Mouse (Mus musculus) heart, embryonic 15.5 days (tissue): Measurements from ENCODE around the gene Setd1b. TPM values are rescaled to one million over a fixed set of nuclear protein-coding genes. Genes with fewer than 3 reads are reported as not detected.

Source experiments
- ATAC-seq: fragments of 200-750 bp; cut with Nextera tagmentation; replicated peaks from 2 replicates; pipeline ENCODE4 v1.8.0; 2017; ENCODE audit warnings: low read depth, moderate TSS enrichment; ENCODE audit not compliant: insufficient number of reproducible peaks, insufficient read depth, low FRiP score
- H3K27ac ChIP-seq: fragments of 300-500 bp; sonication (generic); 2 replicates; pipeline ENCODE4 v1.5.1; 2015; ENCODE audit warnings: mild to moderate bottlenecking, inconsistent platforms
- H3K27me3 ChIP-seq: fragments of 300-500 bp; sonication (generic); 2 replicates; pipeline ENCODE4 v1.6.1; 2015; ENCODE audit warnings: inconsistent platforms
- H3K36me3 ChIP-seq: fragments of 300-500 bp; sonication (generic); 2 replicates; pipeline ENCODE4 v1.6.1; 2015; ENCODE audit warnings: mild to moderate bottlenecking, inconsistent platforms
- H3K4me1 ChIP-seq: fragments of 300-500 bp; sonication (generic); replicated peaks from 2 replicates; pipeline ENCODE4 v1.6.1; 2015; ENCODE audit warnings: inconsistent platforms
- H3K4me2 ChIP-seq: fragments of 300-500 bp; sonication (generic); 2 replicates; pipeline ENCODE4 v1.6.1; 2015; ENCODE audit warnings: inconsistent platforms, mild to moderate bottlenecking, moderate library complexity
- H3K4me3 ChIP-seq: fragments of 300-500 bp; sonication (generic); 2 replicates; pipeline ENCODE4 v1.5.1; 2015; ENCODE audit warnings: mild to moderate bottlenecking, inconsistent platforms
- H3K9ac ChIP-seq: fragments of 300-500 bp; sonication (generic); 2 replicates; pipeline ENCODE4 v1.6.1; 2015; ENCODE audit warnings: mild to moderate bottlenecking, inconsistent platforms
- H3K9me3 ChIP-seq: fragments of 300-500 bp; sonication (generic); replicated peaks from 2 replicates; pipeline ENCODE4 v1.6.1; 2016; ENCODE audit warnings: inconsistent platforms
- WGBS: fragments of 180-500 bp; shearing (Covaris S2); methylation state at CpG from one replicate; pipeline ENCODE4 v1.1.7; 2015; ENCODE audit warnings: mixed read lengths; 5-methylcytosine and 5-hydroxymethylcytosine counted together
- polyA plus RNA-seq: library from polyadenylated mRNA; unstranded; fragments of >200 nt; fragmentation: Nextera tagmentation; extraction: Ambion mirVana; gene quantifications from 2 replicates; pipeline ENCODE4 v1.2.1, GENCODE M21; 2015

The Setd1b gene
- polyA plus RNA-seq, 1 experiment from 2014 or later, result 6.0 TPM

DNA sequence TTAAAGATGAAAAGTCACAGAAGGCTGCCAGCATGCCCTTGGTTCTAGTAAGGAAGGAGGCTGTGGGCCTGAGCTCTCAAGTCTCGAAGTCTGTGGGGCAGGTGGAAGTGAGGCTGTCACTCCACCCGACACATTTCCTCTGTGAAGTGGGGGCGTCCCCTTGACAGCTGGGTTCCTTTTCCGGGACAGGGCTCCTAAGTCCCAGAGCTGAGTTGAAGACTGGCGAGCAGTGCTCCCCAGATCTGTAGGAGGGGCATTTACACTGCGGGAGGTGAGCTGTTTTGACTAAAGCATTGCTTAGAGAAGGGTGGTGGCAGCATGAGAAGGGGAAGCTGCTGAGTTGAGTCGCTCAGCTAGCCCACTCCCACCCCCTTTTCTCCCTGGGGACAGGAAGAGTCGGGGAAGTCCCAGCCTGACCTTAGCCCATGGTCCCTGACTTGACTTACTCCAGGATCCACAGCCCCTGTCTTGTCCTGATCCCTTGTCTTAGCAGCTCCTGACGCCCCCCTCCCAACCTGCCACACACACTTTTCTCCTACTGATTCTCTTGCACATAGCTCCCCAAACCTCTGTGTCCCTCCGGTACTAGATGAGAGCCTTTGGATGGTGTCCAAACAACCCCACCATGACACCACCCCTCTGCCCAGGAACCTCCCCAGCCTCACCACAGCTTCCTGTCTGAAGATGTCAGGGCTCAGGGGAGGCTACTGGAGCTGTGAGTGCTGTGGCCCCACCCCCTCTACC, 13.4 kb upstream of the Setd1b start:
- Histone ChIP-seq H3K9ac (no peak overlapping the region), H3K4me2 (peak overlapping the region; percentile 29; the same call in 1 of the 2 replicates), H3K9me3 (no peaks in the 10 kb centered on the region), H3K36me3 (no peaks in the 10 kb centered on the region), H3K4me3 (no peak overlapping the region), H3K27me3 (no peaks in the 10 kb centered on the region), H3K4me1 (peaks cover 38% of the 10 kb centered on the region), H3K27ac (peak overlapping the region; percentile 51; the same call in 1 of the 2 replicates)
- ATAC-seq, result no peak
- WGBS, result 47% methylated on average over 10 of the region's 10 CpGs

DNA sequence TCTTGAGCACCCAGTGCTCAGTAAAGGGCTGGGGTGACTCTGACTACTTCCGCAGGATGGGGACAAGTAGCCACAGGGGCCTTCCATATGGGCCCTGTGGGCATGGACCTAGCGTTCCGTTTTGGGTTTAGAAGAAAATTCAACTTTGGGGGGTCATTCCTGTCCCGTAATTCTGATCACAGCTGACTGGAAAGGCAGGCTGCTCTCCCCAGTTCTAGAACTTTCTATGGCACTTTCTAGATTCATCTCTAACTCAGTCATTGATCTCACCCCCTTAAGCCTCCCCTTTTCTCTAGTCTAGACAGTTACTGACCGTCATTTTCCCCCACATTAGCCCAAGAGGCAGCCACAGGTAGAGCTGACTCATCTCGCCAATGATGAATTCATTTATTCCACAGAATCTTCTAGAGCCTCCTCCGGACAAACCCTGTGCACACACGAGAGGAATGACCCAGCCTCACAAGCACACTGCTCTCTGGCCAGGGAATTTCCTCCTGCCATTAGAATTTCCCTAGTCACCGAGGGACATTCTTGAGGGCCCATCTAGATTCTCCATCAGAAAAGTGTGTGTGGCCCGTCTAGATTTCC, 12.7 kb upstream of the Setd1b start:
- H3K9me3 ChIP-seq, result no peaks in the 10 kb centered on the region
- ATAC-seq, result no peak
- no peak overlapping the region; the same call in 1 of the 2 replicates for H3K4me2 ChIP-seq
- no peaks in the 10 kb centered on the region for H3K36me3 ChIP-seq
- H3K4me3 ChIP-seq, result no peak overlapping the region
- H3K27me3 ChIP-seq, result no peaks in the 10 kb centered on the region
- WGBS, result 78% methylated on average over 10 of the region's 10 CpGs
- no peak overlapping the region for H3K9ac ChIP-seq
- no peak overlapping the region for H3K27ac ChIP-seq
- peaks cover 44% of the 10 kb centered on the region for H3K4me1 ChIP-seq

DNA sequence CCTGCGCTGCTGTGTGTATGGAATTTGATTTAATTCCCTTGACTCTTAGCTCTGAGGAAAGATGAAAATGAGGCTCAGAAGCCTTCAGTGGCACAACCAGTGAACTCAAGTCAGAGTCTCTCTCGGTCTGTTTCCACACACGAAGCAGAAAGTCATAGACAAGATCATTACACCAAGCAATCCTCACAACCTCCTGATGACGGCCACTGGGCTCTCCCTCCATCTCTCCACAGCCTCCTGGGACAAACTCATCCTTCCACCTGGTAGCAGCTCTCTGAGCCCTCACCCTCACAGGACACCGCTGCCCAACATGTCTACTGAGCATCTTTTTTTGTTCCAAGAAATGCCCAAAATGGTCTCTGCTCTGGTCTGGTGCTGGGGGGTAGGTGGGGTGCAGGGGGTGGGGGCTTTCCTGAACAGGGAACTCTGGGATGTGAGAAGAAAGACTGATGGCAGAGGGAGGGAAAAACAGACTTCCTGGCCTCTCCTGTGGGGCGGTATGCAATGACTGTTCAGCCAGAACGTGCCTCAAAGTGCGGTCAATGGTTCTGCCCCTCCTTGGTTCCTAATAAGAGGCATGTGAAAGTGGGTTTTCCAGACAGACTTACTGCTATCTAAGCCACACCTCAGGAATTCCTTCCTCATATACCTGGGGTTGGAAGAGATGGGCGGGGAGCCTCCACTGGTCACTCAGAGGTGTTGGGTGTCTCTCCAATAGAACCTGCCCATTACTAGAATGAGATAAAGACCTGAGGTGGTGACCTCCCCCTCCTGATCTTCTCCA, 11.8 kb upstream of the Setd1b start:
- Histone ChIP-seq H3K27ac (no peak overlapping the region), H3K4me3 (no peak overlapping the region), H3K4me2 (no peak overlapping the region), H3K36me3 (no peaks in the 10 kb centered on the region), H3K4me1 (peaks cover 54% of the 10 kb centered on the region), H3K9ac (no peak overlapping the region), H3K9me3 (no peaks in the 10 kb centered on the region), H3K27me3 (no peaks in the 10 kb centered on the region)
- WGBS, result 90% methylated on average over 9 of the region's 9 CpGs
- ATAC-seq, result no peak

DNA sequence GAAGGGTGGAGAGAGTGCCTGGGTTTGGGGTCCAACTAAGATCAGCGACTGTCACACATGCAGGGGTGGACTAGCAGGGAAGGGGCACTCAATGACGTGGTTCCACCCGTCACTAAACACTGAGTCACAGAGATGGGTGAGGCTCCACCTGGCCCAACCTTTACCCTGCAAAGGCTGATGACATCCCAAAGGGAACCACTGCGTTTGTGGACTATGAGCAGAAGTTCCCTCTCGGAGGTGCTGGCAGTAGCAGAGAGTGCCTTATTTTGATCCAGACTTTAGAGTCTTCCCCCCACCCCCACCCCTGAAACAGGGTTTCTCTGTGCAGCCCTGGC, 11.2 kb upstream of the Setd1b start:
- ATAC-seq, result no peak
- 89% methylated on average over 5 of the region's 5 CpGs for WGBS
- Histone ChIP-seq H3K27ac (no peak overlapping the region), H3K27me3 (no peaks in the 10 kb centered on the region), H3K9ac (no peak overlapping the region), H3K4me2 (no peak overlapping the region), H3K9me3 (no peaks in the 10 kb centered on the region), H3K4me1 (peaks cover 54% of the 10 kb centered on the region), H3K36me3 (no peaks in the 10 kb centered on the region), H3K4me3 (no peak overlapping the region)

DNA sequence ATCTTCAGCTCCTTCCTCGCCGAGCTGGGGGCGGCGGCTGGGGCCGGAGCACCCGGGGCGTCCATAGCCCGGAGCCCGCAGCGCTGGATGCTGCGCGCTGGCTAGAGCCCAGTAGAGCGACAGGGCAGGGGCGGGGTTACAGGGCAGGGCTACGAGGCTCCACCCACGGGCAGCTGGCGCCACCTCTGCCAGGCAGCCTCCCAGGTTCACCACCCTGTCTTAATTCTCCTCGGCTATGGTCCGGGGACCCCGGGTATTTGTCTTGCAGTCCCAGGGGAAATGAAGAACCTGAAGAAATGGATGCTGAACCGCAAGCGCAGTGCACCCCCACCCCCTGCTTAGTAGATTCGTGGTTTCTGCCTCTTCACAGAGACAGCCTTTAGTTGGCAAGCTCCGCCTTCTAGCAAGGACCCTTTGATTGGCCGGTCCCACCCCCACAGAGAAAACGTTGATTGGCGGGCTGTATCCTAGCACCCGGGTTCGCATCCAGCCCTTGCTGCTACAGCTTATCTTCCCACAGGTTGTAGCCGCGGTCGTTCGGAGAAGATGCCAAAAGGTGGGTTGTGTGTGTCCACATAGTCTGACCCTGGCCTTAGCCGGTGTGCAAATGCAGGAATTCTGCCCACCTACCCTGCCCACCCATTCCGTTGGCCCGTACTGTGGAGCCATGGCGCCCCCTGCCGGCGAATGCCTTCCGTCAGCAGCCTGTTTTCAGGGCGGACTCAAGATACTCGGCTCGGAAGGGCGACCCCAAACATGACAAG, 9.5 kb upstream of the Setd1b start, which contains the start of gene Rhof:
Gene Rhof (minus strand): TSS at position 385 of the 764 bp plus-strand sequence.
- ATAC-seq, result peak; percentile 18
- WGBS, result 1% methylated on average over 44 of the region's 44 CpGs
- Histone ChIP-seq H3K27me3 (no peaks in the 10 kb centered on the region), H3K4me3 (peak within 1 kb of the TSS; percentile 48), H3K36me3 (no peaks in the 10 kb centered on the region), H3K4me1 (peaks cover 64% of the 10 kb centered on the region), H3K9ac (peak within 1 kb of the TSS; percentile 56), H3K4me2 (peak within 1 kb of the TSS; percentile 96), H3K27ac (peak within 1 kb of the TSS; percentile 100), H3K9me3 (no peaks in the 10 kb centered on the region)

DNA sequence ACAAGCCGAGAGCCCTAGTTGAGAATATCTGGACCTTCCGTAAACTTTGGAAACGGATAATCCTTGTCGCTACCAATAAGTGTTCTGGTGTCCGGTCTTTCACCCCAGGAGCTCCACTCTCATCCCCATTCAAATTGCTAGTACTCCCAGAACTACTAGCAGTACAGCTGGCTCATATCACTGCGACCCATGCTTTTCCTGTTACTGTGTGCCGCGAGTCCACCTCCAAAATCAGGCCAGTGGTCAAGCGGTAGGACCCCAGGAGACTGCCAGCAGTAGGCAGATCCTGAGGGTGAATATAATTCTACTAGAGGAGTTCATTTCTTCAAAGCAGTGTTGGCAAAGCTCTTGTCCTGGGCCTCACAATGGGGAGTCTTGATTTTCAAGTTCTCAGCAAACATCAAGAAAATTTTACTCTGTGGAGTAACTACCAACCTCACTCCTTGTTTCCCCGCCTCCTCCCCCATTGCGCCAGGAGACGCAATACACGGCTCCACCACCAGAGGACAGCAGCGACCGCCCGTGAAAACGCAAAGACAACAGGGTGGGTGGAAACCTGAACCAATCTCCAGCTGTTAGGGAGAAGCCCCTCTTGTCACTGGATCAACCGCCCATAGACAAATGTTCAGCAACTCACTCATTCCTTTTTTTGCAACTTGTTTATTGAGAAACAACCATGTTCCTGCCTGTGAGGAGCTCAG, 8.8 kb upstream of the Setd1b start:
- 16% methylated on average over 18 of the region's 18 CpGs for WGBS
- ATAC-seq, result no peak
- H3K36me3 ChIP-seq, result no peaks in the 10 kb centered on the region
- H3K9ac ChIP-seq, result 0 out of 2 replicates have a peak overlapping the region, but pooled peaks have one; percentile 4
- H3K9me3 ChIP-seq, result no peaks in the 10 kb centered on the region
- no peaks in the 10 kb centered on the region for H3K27me3 ChIP-seq
- H3K4me2 ChIP-seq, result peak overlapping the region; percentile 96
- H3K4me1 ChIP-seq, result peaks cover 72% of the 10 kb centered on the region
- H3K4me3 ChIP-seq, result peak overlapping the region; percentile 48
- H3K27ac ChIP-seq, result peak overlapping the region; percentile 100

DNA sequence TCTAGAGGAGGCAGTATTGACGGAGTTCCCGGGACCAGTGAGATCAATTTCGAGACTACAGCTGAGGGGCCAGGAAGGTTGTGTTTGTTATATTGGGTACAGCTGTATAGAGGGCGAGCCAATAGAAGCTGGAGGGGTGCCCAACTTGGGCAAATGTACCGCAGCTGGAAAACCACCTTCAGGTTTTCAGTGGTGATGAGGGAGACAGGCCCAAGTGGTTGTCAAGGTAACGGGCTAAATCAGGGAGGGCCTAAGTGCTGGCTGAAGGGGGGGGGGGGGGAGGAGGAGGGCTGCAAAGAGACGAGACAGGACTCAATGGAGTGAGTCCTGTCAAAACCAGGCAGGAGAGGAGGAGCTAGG, 8.2 kb upstream of the Setd1b start:
- WGBS, result 29% methylated on average over 7 of the region's 7 CpGs
- 0 out of 2 replicates have a peak overlapping the region, but pooled peaks have one; percentile 59 for H3K4me3 ChIP-seq
- H3K9ac ChIP-seq, result 0 out of 2 replicates have a peak overlapping the region, but pooled peaks have one; percentile 81
- H3K4me1 ChIP-seq, result peaks cover 74% of the 10 kb centered on the region
- H3K27ac ChIP-seq, result peak overlapping the region; percentile 100
- no peaks in the 10 kb centered on the region for H3K9me3 ChIP-seq
- H3K36me3 ChIP-seq, result no peaks in the 10 kb centered on the region
- H3K4me2 ChIP-seq, result peak overlapping the region; percentile 96
- no peak for ATAC-seq
- no peaks in the 10 kb centered on the region for H3K27me3 ChIP-seq

DNA sequence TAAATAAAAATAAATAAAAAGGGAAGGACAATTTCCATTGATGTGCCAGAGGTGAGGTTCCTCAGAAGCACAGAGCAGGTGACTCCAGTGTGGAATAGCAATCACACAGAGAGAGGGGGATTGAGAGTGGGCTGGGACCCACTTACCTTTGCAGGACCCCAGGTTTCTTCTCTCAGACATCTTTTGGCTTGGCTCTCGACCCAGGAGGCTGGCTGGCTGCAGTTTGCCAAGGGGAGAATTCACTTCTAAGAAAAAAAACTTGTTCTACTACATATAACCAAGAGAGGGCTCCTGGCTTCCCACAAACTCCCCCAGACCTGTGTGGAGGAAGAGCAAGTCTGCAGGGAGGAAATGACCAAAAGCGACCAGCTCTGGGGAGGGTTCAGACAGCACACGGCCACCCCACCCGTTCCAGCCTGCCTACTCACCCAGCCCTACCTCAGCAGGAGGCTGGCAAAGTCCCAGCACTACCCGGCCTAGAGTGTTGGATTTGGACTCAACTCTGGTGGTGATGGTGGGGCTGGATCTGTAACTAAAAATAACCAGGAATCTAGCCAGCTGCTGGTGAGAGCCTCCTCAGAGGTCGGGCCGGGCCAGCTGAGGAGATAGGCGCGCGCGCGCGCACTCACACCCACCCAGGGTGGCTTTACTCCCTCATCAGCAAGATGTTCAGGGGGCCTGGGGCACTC, 7.7 kb upstream of the Setd1b start:
- Histone ChIP-seq H3K36me3 (no peaks in the 10 kb centered on the region), H3K9ac (peak overlapping the region; percentile 81), H3K27me3 (no peaks in the 10 kb centered on the region), H3K4me2 (peak overlapping the region; percentile 96), H3K27ac (peak overlapping the region; percentile 100), H3K4me3 (peak overlapping the region; percentile 59), H3K4me1 (peaks cover 74% of the 10 kb centered on the region), H3K9me3 (no peaks in the 10 kb centered on the region)
- ATAC-seq, result peak; percentile 14; the same call in 1 of the 2 replicates
- WGBS, result 5% methylated on average over 13 of the region's 13 CpGs

DNA sequence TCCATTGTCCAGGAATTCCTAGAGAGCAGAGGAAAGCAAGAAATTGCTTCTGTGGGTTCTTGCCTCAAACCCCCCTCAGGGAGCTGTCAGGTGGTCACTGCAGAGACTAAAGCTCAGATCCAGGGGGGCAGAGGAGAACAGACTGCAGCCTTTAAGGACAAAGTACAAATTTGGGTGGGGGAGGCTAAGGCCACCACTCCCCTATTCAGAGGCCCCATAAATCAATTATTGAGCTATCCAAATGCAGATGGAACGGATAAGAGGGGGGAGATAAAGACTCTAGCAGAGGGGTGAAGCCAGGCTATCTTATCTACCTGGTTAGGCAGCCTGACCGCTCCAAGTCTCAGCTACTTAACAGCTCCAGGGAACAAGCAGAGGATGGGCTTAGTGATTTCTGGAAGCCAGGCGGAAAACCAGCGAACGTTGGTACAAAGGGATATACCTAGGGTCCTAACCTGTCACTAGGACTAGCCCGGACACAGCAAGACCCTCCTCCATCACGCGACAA, 7.1 kb upstream of the Setd1b start:
- Histone ChIP-seq H3K4me2 (peak overlapping the region; percentile 96), H3K4me1 (peaks cover 76% of the 10 kb centered on the region), H3K4me3 (peak overlapping the region; percentile 59), H3K27ac (peak overlapping the region; percentile 100), H3K9me3 (no peaks in the 10 kb centered on the region), H3K36me3 (no peaks in the 10 kb centered on the region), H3K9ac (peak overlapping the region; percentile 81; the same call in 1 of the 2 replicates), H3K27me3 (no peaks in the 10 kb centered on the region)
- ATAC-seq, result no peak
- 14% methylated on average over 8 of the region's 8 CpGs for WGBS
